Mouse (Mus musculus): Measurements from ENCODE around the gene Chil1. TPM values are rescaled to one million over a fixed set of nuclear protein-coding genes. Genes with fewer than 3 reads are reported as not detected.

Gene Chil1
- polyA plus RNA-seq, 1 experiment from 2014 or later, result 23.3 TPM

DNA sequence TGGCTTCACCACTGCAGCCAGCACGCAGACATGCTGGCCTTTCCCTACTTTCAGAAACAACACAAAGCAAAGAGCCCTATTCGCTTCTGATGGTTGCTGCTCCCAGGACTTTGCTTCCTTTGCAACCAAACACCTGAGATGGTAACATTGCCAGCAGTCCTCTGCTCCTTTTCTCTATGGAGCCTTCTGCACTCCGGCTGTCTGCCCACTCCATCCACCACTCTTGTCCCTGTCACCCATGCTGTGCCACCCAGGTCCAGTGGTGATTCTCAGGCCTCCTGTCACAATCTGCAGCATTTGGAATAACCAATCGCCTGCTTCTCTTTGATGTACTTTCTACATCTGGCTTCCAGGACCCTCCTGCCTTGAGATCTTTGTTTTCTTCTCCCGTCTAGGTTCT, 43.4 kb downstream of the Chil1 start:
- DNase-seq (ENCODE audit: low spot score), result no peak

GRCm38 (mm10) chr1:134226739-134227138, 44.8 kb downstream of the Chil1 start:
- 83% methylated on average over 8 of the region's 8 CpGs for WGBS
- no peak for ATAC-seq (ENCODE audit: low read depth)

More for the DNA sequence above, 43.4 kb downstream of the Chil1 start:
- 91% methylated on average over 5 of the region's 5 CpGs for WGBS
- no peak overlapping the region for H3K27ac ChIP-seq (replicated peaks; ENCODE audit: low read depth, low read length)
- H3K4me3 ChIP-seq (ENCODE audit: low read depth, low read length), result no peak overlapping the region
- H3K4me2 ChIP-seq (ENCODE audit: low read depth, low read length), result no peak overlapping the region
- no peaks in the 10 kb centered on the region for H3K9me3 ChIP-seq (ENCODE audit: control insufficient read depth, low read length)
- no peaks in the 10 kb centered on the region for H3K36me3 ChIP-seq (ENCODE audit: control insufficient read depth, insufficient read depth, low read length)
- no peak for ATAC-seq (ENCODE audit: low read depth)
- no peaks in the 10 kb centered on the region for H3K4me1 ChIP-seq (ENCODE audit: control insufficient read depth, insufficient read depth, low read length)
- H3K27me3 ChIP-seq (replicated peaks; ENCODE audit: control insufficient read depth, insufficient read depth, low read length), result no peaks in the 10 kb centered on the region
- no peak overlapping the region for H3K9ac ChIP-seq (ENCODE audit: low read depth, low read length)

GRCm38 (mm10) chr1:134229806-134230575, 48.0 kb downstream of the Chil1 start:
- no peak for DNase-seq (ENCODE audit: low spot score)
- no peak overlapping the region for H3K9ac ChIP-seq (ENCODE audit: low read depth, low read length)
- H3K4me3 ChIP-seq (ENCODE audit: low read depth, low read length), result no peak overlapping the region
- H3K4me2 ChIP-seq (ENCODE audit: low read depth, low read length), result no peak overlapping the region
- no peak for ATAC-seq (ENCODE audit: low read depth)
- H3K27me3 ChIP-seq (replicated peaks; ENCODE audit: control insufficient read depth, insufficient read depth, low read length), result peaks cover 21% of the 10 kb centered on the region
- WGBS, result 69% methylated on average over 5 of the region's 5 CpGs
- peaks cover 7% of the 10 kb centered on the region; the same call in 1 of the 2 replicates for H3K4me1 ChIP-seq (ENCODE audit: control insufficient read depth, insufficient read depth, low read length)
- no peaks in the 10 kb centered on the region for H3K9me3 ChIP-seq (ENCODE audit: control insufficient read depth, low read length)
- H3K36me3 ChIP-seq (ENCODE audit: control insufficient read depth, insufficient read depth, low read length), result no peaks in the 10 kb centered on the region
- no peak overlapping the region for H3K27ac ChIP-seq (replicated peaks; ENCODE audit: low read depth, low read length)

More at GRCm38 (mm10) chr1:134226739-134227138, 44.8 kb downstream of the Chil1 start:
- no peak for DNase-seq (ENCODE audit: low spot score)
- Histone ChIP-seq H3K36me3 (ENCODE audit: control insufficient read depth, insufficient read depth, low read length) (no peaks in the 10 kb centered on the region), H3K4me3 (ENCODE audit: low read depth, low read length) (no peak overlapping the region), H3K27ac (replicated peaks; ENCODE audit: low read depth, low read length) (no peak overlapping the region), H3K27me3 (replicated peaks; ENCODE audit: control insufficient read depth, insufficient read depth, low read length) (no peaks in the 10 kb centered on the region), H3K9me3 (ENCODE audit: control insufficient read depth, low read length) (no peaks in the 10 kb centered on the region), H3K9ac (ENCODE audit: low read depth, low read length) (no peak overlapping the region), H3K4me1 (ENCODE audit: control insufficient read depth, insufficient read depth, low read length) (no peaks in the 10 kb centered on the region), H3K4me2 (ENCODE audit: low read depth, low read length) (no peak overlapping the region)

DNA sequence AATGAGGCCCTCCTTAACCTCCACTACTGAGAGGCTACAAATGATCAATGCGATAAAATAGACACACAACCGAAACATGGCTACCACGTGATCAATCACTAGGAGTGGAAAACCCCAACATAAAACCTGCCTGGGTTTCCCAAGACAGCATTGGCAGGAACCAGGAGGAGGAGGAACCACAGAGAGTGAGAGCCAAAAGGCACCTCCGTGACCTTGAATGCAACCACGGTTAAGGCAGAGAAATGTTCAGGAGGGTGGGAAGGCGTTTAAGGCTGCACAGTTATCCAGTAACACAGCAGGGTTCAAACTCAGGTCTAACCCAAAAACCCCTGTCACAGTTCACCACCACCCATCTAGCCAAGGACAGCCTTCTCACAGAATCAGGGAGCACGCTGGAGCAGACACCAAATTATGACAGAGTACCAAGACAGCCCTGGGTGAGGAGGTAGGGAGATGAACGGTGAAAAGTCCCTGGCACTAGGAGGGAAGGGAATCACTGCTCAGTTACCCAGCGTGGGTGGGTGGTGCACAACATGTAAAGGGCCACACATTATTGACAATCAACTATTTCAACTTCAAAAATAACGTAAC, 48.8 kb downstream of the Chil1 start:
- Histone ChIP-seq H3K9me3 (ENCODE audit: control insufficient read depth, low read length) (no peaks in the 10 kb centered on the region), H3K4me2 (ENCODE audit: low read depth, low read length) (no peak overlapping the region), H3K4me3 (ENCODE audit: low read depth, low read length) (no peak overlapping the region), H3K36me3 (ENCODE audit: control insufficient read depth, insufficient read depth, low read length) (no peaks in the 10 kb centered on the region), H3K9ac (ENCODE audit: low read depth, low read length) (no peak overlapping the region), H3K4me1 (ENCODE audit: control insufficient read depth, insufficient read depth, low read length) (peaks cover 10% of the 10 kb centered on the region; the same call in 1 of the 2 replicates), H3K27ac (replicated peaks; ENCODE audit: low read depth, low read length) (no peak overlapping the region), H3K27me3 (replicated peaks; ENCODE audit: control insufficient read depth, insufficient read depth, low read length) (peaks cover 29% of the 10 kb centered on the region)
- 87% methylated on average over 10 of the region's 10 CpGs for WGBS
- DNase-seq (ENCODE audit: low spot score), result no peak
- no peak for ATAC-seq (ENCODE audit: low read depth)

DNA sequence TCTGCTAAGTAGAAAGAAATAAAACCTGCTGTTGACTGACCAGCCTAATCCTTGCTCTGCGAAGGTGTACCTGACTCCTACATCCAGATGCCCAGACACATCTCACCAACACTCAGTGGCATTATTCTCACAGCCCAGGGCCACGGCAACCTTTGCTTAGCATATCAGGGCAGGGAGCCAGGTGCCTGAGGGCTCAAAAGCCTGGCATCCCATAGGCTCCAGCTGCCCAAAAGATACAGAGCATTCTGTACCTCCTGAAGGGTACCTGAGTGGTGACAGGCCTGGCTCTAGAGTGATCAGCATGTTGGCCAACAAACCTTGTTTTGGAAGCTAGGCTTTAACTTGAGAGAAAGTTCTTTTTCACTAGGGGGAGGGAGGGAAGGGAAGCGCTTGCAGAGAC, 49.3 kb downstream of the Chil1 start:
- WGBS, result 67% methylated on average over 3 of the region's 3 CpGs

DNA sequence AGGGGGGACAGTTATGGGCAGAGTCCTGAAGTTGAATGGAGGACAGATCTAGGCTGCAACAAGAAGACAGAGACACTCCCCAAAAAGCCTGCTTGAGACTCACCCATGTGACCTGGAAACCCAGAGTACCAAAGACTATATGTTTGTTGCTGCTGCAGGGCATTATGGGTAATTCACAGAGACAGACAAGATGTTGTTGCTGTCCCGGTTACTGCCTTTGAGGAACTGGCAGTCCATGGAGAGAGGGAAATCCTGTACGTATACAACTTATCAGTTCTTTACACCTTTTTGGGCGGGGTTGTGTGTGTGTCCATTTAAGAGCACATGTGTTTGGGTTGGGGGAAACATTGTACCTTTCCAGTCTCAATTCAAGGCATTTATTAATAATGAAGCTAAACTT, 49.7 kb downstream of the Chil1 start:
- ATAC-seq (ENCODE audit: low read depth) (no peak), DNase-seq (ENCODE audit: low spot score) (no peak)
- peaks cover 10% of the 10 kb centered on the region; the same call in 1 of the 2 replicates for H3K4me1 ChIP-seq (ENCODE audit: control insufficient read depth, insufficient read depth, low read length)
- no peaks in the 10 kb centered on the region for H3K36me3 ChIP-seq (ENCODE audit: control insufficient read depth, insufficient read depth, low read length)
- no peak overlapping the region for H3K4me3 ChIP-seq (ENCODE audit: low read depth, low read length)
- no peak overlapping the region for H3K27ac ChIP-seq (replicated peaks; ENCODE audit: low read depth, low read length)
- H3K27me3 ChIP-seq (replicated peaks; ENCODE audit: control insufficient read depth, insufficient read depth, low read length), result peaks cover 35% of the 10 kb centered on the region
- no peaks in the 10 kb centered on the region for H3K9me3 ChIP-seq (ENCODE audit: control insufficient read depth, low read length)
- WGBS, result 66% methylated on average over 3 of the region's 3 CpGs
- no peak overlapping the region for H3K9ac ChIP-seq (ENCODE audit: low read depth, low read length)
- no peak overlapping the region for H3K4me2 ChIP-seq (ENCODE audit: low read depth, low read length)

More for the DNA sequence above, 49.3 kb downstream of the Chil1 start:
- no peak overlapping the region for H3K4me2 ChIP-seq (ENCODE audit: low read depth, low read length)
- ATAC-seq (ENCODE audit: low read depth) (no peak), DNase-seq (ENCODE audit: low spot score) (no peak)
- H3K4me3 ChIP-seq (ENCODE audit: low read depth, low read length), result no peak overlapping the region
- H3K9me3 ChIP-seq (ENCODE audit: control insufficient read depth, low read length), result no peaks in the 10 kb centered on the region
- H3K27me3 ChIP-seq (replicated peaks; ENCODE audit: control insufficient read depth, insufficient read depth, low read length), result peaks cover 34% of the 10 kb centered on the region
- no peak overlapping the region for H3K27ac ChIP-seq (replicated peaks; ENCODE audit: low read depth, low read length)
- no peaks in the 10 kb centered on the region for H3K36me3 ChIP-seq (ENCODE audit: control insufficient read depth, insufficient read depth, low read length)
- H3K9ac ChIP-seq (ENCODE audit: low read depth, low read length), result no peak overlapping the region
- H3K4me1 ChIP-seq (ENCODE audit: control insufficient read depth, insufficient read depth, low read length), result peaks cover 10% of the 10 kb centered on the region; the same call in 1 of the 2 replicates

- Histone ChIP-seq H3K9ac (ENCODE audit: low read depth, low read length) (no peak overlapping the region), H3K9me3 (ENCODE audit: control insufficient read depth, low read length) (no peaks in the 10 kb centered on the region), H3K4me1 (ENCODE audit: control insufficient read depth, insufficient read depth, low read length) (peaks cover 10% of the 10 kb centered on the region; the same call in 1 of the 2 replicates), H3K27me3 (replicated peaks; ENCODE audit: control insufficient read depth, insufficient read depth, low read length) (peaks cover 35% of the 10 kb centered on the region), H3K27ac (replicated peaks; ENCODE audit: low read depth, low read length) (no peak overlapping the region), H3K4me2 (ENCODE audit: low read depth, low read length) (no peak overlapping the region; the same call in 1 of the 2 replicates), H3K4me3 (ENCODE audit: low read depth, low read length) (no peak overlapping the region), H3K36me3 (ENCODE audit: control insufficient read depth, insufficient read depth, low read length) (no peaks in the 10 kb centered on the region)
- WGBS, result 67% methylated on average over 8 of the region's 8 CpGs
- ATAC-seq (ENCODE audit: low read depth), result no peak
- DNase-seq (ENCODE audit: low spot score), result no peak
These were observed 50.4 kb downstream of the Chil1 start for GRCm38 (mm10) chr1:134232326-134232725.

DNA sequence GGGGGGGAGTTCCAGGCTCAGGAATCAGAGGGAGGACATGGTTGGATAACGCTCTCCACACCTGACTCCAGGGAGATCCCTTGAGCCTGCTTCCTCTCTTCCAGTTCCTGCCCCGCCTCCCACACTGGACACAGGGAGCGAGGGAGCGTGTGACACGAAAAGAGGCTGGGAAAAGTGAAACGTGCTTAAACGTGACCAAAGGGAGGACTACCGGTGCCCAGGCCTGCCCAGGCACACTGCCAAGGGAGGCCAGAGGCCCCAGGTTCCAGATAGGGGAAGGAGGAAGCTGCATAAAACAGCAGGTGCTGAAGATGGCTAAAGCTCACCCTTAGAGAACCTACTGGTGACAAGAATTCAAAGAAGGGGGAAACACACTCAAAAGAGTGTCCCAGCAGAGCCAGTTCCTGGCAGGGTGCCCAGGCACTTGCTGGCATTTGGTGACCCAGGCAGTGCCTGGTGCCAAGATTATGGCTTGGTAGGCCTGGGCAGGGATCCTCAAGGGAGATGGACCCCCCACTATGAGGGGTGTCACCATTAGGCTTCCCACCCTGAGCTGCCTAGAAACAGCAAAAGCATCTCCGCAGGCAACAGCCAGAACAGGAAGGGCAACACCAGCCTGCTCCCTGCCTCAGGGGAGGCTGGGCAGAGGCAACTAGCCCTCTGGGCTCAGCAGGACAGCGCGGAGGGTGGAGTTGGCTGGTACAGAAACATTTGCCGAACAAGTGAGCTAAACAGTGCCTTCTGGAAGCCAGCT, 51.0 kb downstream of the Chil1 start:
- peaks cover 35% of the 10 kb centered on the region for H3K27me3 ChIP-seq (replicated peaks; ENCODE audit: control insufficient read depth, insufficient read depth, low read length)
- peaks cover 10% of the 10 kb centered on the region; the same call in 1 of the 2 replicates for H3K4me1 ChIP-seq (ENCODE audit: control insufficient read depth, insufficient read depth, low read length)
- H3K4me3 ChIP-seq (ENCODE audit: low read depth, low read length), result no peak overlapping the region
- ATAC-seq (ENCODE audit: low read depth), result peak; percentile 38; the same call in 1 of the 2 replicates
- no peaks in the 10 kb centered on the region for H3K36me3 ChIP-seq (ENCODE audit: control insufficient read depth, insufficient read depth, low read length)
- no peaks in the 10 kb centered on the region for H3K9me3 ChIP-seq (ENCODE audit: control insufficient read depth, low read length)
- no peak overlapping the region; the same call in 1 of the 2 replicates for H3K4me2 ChIP-seq (ENCODE audit: low read depth, low read length)
- no peak overlapping the region for H3K9ac ChIP-seq (ENCODE audit: low read depth, low read length)
- no peak overlapping the region for H3K27ac ChIP-seq (replicated peaks; ENCODE audit: low read depth, low read length)
- peak; percentile 50 for DNase-seq (ENCODE audit: low spot score)
- WGBS, result 33% methylated on average over 11 of the region's 12 CpGs
